Mouse (Mus musculus) midbrain, embryonic 13.5 days (tissue): ENCODE data around the gene Bcar1. TPM values are rescaled to one million over a fixed set of nuclear protein-coding genes. Genes with fewer than 3 reads are reported as not detected.

ENCODE experiments used
- ATAC-seq: fragments of 200-750 bp; cut with Nextera tagmentation; 2 replicates; pipeline ENCODE4 v1.8.0; 2017; ENCODE audit warnings: mild to moderate bottlenecking, moderate TSS enrichment, moderate library complexity
- H3K27ac ChIP-seq: fragments of 300-500 bp; sonication (generic); 2 replicates; pipeline ENCODE4 v1.5.1; 2015; ENCODE audit warnings: inconsistent platforms, mild to moderate bottlenecking, moderate library complexity
- H3K27me3 ChIP-seq: fragments of 300-500 bp; sonication (generic); 2 replicates; pipeline ENCODE4 v1.6.1; 2015; ENCODE audit warnings: mild to moderate bottlenecking, inconsistent platforms
- H3K36me3 ChIP-seq: fragments of 300-500 bp; sonication (generic); 2 replicates; pipeline ENCODE4 v1.6.1; 2015; ENCODE audit warnings: mild to moderate bottlenecking, inconsistent platforms
- H3K4me1 ChIP-seq: fragments of 300-500 bp; sonication (generic); replicated peaks from 2 replicates; pipeline ENCODE4 v1.6.1; 2015; ENCODE audit warnings: inconsistent platforms
- H3K4me2 ChIP-seq: fragments of 300-500 bp; sonication (generic); replicated peaks from 2 replicates; pipeline ENCODE4 v1.6.1; 2015; ENCODE audit warnings: moderate library complexity, mild to moderate bottlenecking, inconsistent platforms
- H3K4me3 ChIP-seq: fragments of 300-500 bp; sonication (generic); replicated peaks from 2 replicates; pipeline ENCODE4 v1.5.1; 2015; ENCODE audit warnings: mild to moderate bottlenecking, inconsistent platforms
- H3K9ac ChIP-seq: fragments of 300-500 bp; sonication (generic); replicated peaks from 2 replicates; pipeline ENCODE4 v1.6.1; 2015; ENCODE audit warnings: mild to moderate bottlenecking, inconsistent platforms
- H3K9me3 ChIP-seq: fragments of 300-500 bp; sonication (generic); 2 replicates; pipeline ENCODE4 v1.6.1; 2016; ENCODE audit warnings: mild to moderate bottlenecking, inconsistent platforms
- WGBS: fragments of 180-500 bp; shearing (Covaris S2); methylation state at CpG from one replicate; pipeline ENCODE4 v1.1.7; 2015; 5-methylcytosine and 5-hydroxymethylcytosine counted together
- polyA plus RNA-seq: library from polyadenylated mRNA; unstranded; fragments of >200 nt; fragmentation: Nextera tagmentation; extraction: Ambion mirVana; gene quantifications from 2 replicates; pipeline ENCODE4 v1.2.1, GENCODE M21; 2015

Bcar1 gene
- polyA plus RNA-seq, 1 experiment from 2014 or later = 55.0 TPM

- no peak overlapping the region for H3K27ac ChIP-seq
- H3K9me3 ChIP-seq = no peaks in the 10 kb centered on the region
- no peak overlapping the region for H3K4me3 ChIP-seq
- no peak overlapping the region for H3K9ac ChIP-seq
- no peak overlapping the region for H3K4me2 ChIP-seq
- H3K4me1 ChIP-seq = no peaks in the 10 kb centered on the region; the same call in 1 of the 2 replicates
- no peaks in the 10 kb centered on the region for H3K27me3 ChIP-seq
- ATAC-seq = no peak
- peaks cover 59% of the 10 kb centered on the region for H3K36me3 ChIP-seq
- WGBS = 100% methylated on average over 1 of the region's 1 CpGs
Measured at GRCm38 (mm10) chr8:111709223-111709622, 34.4 kb downstream of the Bcar1 start.

DNA sequence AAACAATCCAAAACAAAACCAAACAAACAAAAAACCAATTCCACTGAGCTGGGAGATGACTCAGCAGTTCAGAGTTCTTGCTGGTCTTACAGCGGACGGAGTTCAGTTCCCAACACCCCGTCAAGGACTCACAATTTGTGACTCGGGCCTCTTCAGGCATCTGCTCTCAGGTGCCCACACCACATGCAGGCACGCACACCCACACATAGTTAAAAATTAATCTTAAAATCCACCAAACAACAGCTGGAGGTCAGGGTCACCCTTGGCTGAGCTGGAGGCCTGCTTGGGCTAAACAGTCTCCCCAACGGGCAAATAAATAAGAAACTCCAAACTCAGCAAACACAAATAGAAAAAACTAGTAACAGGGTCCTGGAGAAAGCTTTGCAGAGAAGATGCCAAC is 35.3 kb downstream of the Bcar1 start:
- no peak for ATAC-seq
- Histone ChIP-seq H3K27me3 (no peaks in the 10 kb centered on the region), H3K36me3 (peaks cover 49% of the 10 kb centered on the region), H3K4me2 (no peak overlapping the region), H3K9ac (no peak overlapping the region), H3K4me3 (no peak overlapping the region), H3K27ac (no peak overlapping the region), H3K4me1 (no peaks in the 10 kb centered on the region; the same call in 1 of the 2 replicates), H3K9me3 (no peaks in the 10 kb centered on the region)
- WGBS = 95% methylated on average over 6 of the region's 6 CpGs

- H3K4me2 ChIP-seq = no peak overlapping the region
- H3K9me3 ChIP-seq = no peaks in the 10 kb centered on the region
- WGBS = 74% methylated on average over 5 of the region's 5 CpGs
- no peaks in the 10 kb centered on the region for H3K27me3 ChIP-seq
- H3K9ac ChIP-seq = no peak overlapping the region
- no peak overlapping the region; the same call in 1 of the 2 replicates for H3K27ac ChIP-seq
- no peak overlapping the region for H3K4me3 ChIP-seq
- ATAC-seq = no peak; the same call in 1 of the 2 replicates
- H3K36me3 ChIP-seq = peaks cover 23% of the 10 kb centered on the region
- H3K4me1 ChIP-seq = no peaks in the 10 kb centered on the region
Measured at GRCm38 (mm10) chr8:111705699-111706098, 37.9 kb downstream of the Bcar1 start.

DNA sequence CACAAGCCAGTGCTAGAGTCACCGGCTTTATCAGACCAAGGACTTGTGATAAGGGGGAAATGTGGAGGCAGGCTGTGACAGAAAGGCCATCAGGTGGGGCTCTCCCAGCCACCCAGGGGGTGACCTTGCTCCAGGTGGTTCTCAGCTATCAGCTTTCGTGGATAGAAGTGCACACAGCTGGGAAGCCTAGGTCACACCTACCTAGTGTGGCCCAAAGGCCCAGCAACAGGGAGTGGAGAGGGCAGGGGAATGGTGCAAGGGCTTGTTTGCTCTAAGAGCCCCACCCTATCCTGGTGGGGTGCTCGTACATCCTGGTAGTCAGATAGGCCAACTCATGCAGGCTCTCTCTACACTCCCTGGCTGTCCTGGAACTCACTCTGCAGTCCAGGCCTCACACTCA is 38.4 kb downstream of the Bcar1 start:
- 75% methylated on average over 3 of the region's 3 CpGs for WGBS
- Histone ChIP-seq H3K4me1 (no peaks in the 10 kb centered on the region), H3K27me3 (no peaks in the 10 kb centered on the region), H3K9me3 (no peaks in the 10 kb centered on the region), H3K36me3 (peaks cover 19% of the 10 kb centered on the region), H3K27ac (no peak overlapping the region), H3K9ac (no peak overlapping the region), H3K4me2 (no peak overlapping the region), H3K4me3 (no peak overlapping the region)
- ATAC-seq = no peak

- 94% methylated on average over 12 of the region's 12 CpGs for WGBS
- Histone ChIP-seq H3K27ac (no peak overlapping the region), H3K9me3 (no peaks in the 10 kb centered on the region), H3K27me3 (no peaks in the 10 kb centered on the region), H3K4me3 (no peak overlapping the region), H3K9ac (no peak overlapping the region), H3K4me2 (no peak overlapping the region), H3K4me1 (no peaks in the 10 kb centered on the region), H3K36me3 (peaks cover 12% of the 10 kb centered on the region)
- ATAC-seq = no peak
Measured at GRCm38 (mm10) chr8:111704585-111704984, 39.0 kb downstream of the Bcar1 start.

GRCm38 (mm10) chr8:111701380-111701779 is 42.2 kb downstream of the Bcar1 start:
- Histone ChIP-seq H3K36me3 (no peaks in the 10 kb centered on the region), H3K4me2 (no peak overlapping the region), H3K27me3 (no peaks in the 10 kb centered on the region), H3K4me3 (no peak overlapping the region), H3K9me3 (no peaks in the 10 kb centered on the region), H3K9ac (no peak overlapping the region), H3K4me1 (no peaks in the 10 kb centered on the region), H3K27ac (no peak overlapping the region)
- 83% methylated on average over 9 of the region's 9 CpGs for WGBS
- no peak for ATAC-seq

GRCm38 (mm10) chr8:111700740-111701139 is 42.9 kb downstream of the Bcar1 start:
- no peaks in the 10 kb centered on the region for H3K36me3 ChIP-seq
- H3K4me3 ChIP-seq = no peak overlapping the region
- H3K9me3 ChIP-seq = no peaks in the 10 kb centered on the region
- H3K27ac ChIP-seq = no peak overlapping the region
- no peak overlapping the region for H3K9ac ChIP-seq
- H3K4me1 ChIP-seq = no peaks in the 10 kb centered on the region
- 92% methylated on average over 5 of the region's 5 CpGs for WGBS
- no peak overlapping the region for H3K4me2 ChIP-seq
- no peaks in the 10 kb centered on the region for H3K27me3 ChIP-seq
- ATAC-seq = no peak

- H3K4me1 ChIP-seq = no peaks in the 10 kb centered on the region
- H3K4me3 ChIP-seq = no peak overlapping the region
- no peaks in the 10 kb centered on the region for H3K27me3 ChIP-seq
- WGBS = 78% methylated on average over 3 of the region's 3 CpGs
- H3K9me3 ChIP-seq = no peaks in the 10 kb centered on the region
- no peak overlapping the region for H3K27ac ChIP-seq
- no peak overlapping the region for H3K4me2 ChIP-seq
- no peak overlapping the region for H3K9ac ChIP-seq
- no peaks in the 10 kb centered on the region for H3K36me3 ChIP-seq
- no peak for ATAC-seq
Measured at GRCm38 (mm10) chr8:111700201-111700600, 43.4 kb downstream of the Bcar1 start.

DNA sequence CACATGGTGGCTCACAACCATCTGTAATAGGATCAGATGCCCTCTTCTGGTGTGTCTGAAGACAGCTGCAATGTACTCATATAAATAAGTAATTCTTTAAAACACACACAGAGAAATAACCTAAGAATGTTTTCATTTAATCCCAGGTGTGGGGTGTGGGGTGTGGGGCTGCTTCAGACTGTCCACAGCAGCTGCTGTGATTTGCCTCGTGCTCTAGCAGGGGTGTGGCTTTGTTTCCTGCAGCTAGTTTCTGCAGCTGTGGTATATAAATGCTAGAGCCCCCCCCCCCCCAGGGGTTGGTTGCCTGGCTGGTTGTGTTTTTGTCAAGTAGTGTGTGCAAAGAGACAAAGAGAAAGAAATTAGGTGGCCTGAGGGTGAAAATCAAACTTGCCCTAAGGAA is 44.6 kb downstream of the Bcar1 start:
- Histone ChIP-seq H3K36me3 (no peaks in the 10 kb centered on the region), H3K9ac (no peak overlapping the region), H3K4me1 (no peaks in the 10 kb centered on the region), H3K27me3 (no peaks in the 10 kb centered on the region), H3K4me3 (no peak overlapping the region), H3K9me3 (no peaks in the 10 kb centered on the region), H3K27ac (no peak overlapping the region), H3K4me2 (no peak overlapping the region)
- 41% methylated on average over 1 of the region's 1 CpGs for WGBS
- ATAC-seq = no peak

DNA sequence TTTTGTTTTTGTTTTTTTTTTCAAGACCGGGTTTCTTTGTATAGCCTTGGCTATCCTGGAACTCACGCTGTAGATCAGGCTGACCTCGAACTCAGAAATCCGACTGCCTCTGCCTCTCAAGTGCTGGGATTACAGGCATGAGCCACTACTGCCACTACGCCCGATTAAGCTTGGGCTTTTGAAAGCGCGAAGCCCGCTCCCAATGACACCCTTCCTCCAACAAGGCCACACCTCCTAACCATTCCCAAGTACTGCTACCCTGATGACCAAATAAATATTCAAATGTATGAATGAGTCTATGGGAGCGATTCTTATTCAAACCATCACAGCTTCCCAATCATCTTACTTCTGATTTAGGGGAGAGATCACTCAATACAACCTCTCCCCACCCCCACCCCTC is 46.0 kb downstream of the Bcar1 start:
- no peak for ATAC-seq
- Histone ChIP-seq H3K9ac (no peak overlapping the region), H3K4me2 (no peak overlapping the region), H3K27ac (no peak overlapping the region), H3K36me3 (no peaks in the 10 kb centered on the region), H3K27me3 (no peaks in the 10 kb centered on the region), H3K4me1 (0 out of 2 replicates have a peak, but pooled peaks cover 4% of the 10 kb centered on the region), H3K4me3 (no peak overlapping the region), H3K9me3 (no peaks in the 10 kb centered on the region)
- WGBS = 85% methylated on average over 10 of the region's 10 CpGs

GRCm38 (mm10) chr8:111695441-111695840 is 48.2 kb downstream of the Bcar1 start:
- no peak for ATAC-seq
- H3K36me3 ChIP-seq = no peaks in the 10 kb centered on the region
- 0 out of 2 replicates have a peak, but pooled peaks cover 4% of the 10 kb centered on the region for H3K4me1 ChIP-seq
- no peak overlapping the region for H3K9ac ChIP-seq
- no peaks in the 10 kb centered on the region for H3K9me3 ChIP-seq
- H3K4me2 ChIP-seq = no peak overlapping the region
- no peaks in the 10 kb centered on the region for H3K27me3 ChIP-seq
- no peak overlapping the region for H3K27ac ChIP-seq
- WGBS = 83% methylated on average over 7 of the region's 7 CpGs
- no peak overlapping the region for H3K4me3 ChIP-seq

DNA sequence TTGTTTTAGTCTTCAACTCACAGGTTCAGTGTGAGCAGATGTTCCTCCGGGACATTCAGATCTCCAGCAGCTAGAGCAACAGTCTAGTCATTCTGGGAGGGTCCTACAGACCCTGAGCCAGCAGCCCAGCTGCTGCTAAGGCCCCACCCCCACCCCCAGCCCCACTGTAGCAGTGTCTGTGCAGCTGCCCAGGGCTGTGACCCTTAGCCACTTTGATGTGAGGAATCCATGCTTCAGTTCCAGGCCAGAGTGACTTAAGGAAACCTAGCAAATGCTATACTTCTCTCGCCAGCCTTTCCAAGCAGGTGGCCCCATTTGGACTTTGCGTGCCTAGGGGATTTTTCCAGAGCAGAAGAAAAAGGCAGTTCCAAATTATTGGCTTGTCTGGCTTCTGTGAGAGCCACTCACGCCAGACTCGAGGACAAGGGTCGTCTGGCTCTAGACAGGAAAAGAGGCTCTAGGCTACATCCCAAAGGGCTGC is 50.3 kb downstream of the Bcar1 start:
- no peak for ATAC-seq
- H3K27me3 ChIP-seq = no peaks in the 10 kb centered on the region
- H3K9ac ChIP-seq = no peak overlapping the region
- 0 out of 2 replicates have a peak, but pooled peaks cover 4% of the 10 kb centered on the region for H3K4me1 ChIP-seq
- H3K4me2 ChIP-seq = no peak overlapping the region
- H3K4me3 ChIP-seq = no peak overlapping the region
- H3K9me3 ChIP-seq = no peaks in the 10 kb centered on the region
- H3K27ac ChIP-seq = no peak overlapping the region
- no peaks in the 10 kb centered on the region for H3K36me3 ChIP-seq
- 71% methylated on average over 6 of the region's 6 CpGs for WGBS

- Histone ChIP-seq H3K4me2 (no peak within 1 kb of the TSS), H3K27ac (no peak within 1 kb of the TSS), H3K36me3 (no peaks in the 10 kb centered on the region), H3K4me1 (0 out of 2 replicates have a peak, but pooled peaks cover 4% of the 10 kb centered on the region), H3K4me3 (no peak within 1 kb of the TSS), H3K9ac (no peak within 1 kb of the TSS), H3K9me3 (no peaks in the 10 kb centered on the region), H3K27me3 (no peaks in the 10 kb centered on the region)
- ATAC-seq = no peak
- WGBS = 85% methylated on average over 2 of the region's 2 CpGs
Measured at GRCm38 (mm10) chr8:111690960-111691445, 52.6 kb downstream of the Bcar1 start, which contains the start of gene Ctrb1. Gene Ctrb1, minus strand, starts transcription at chr8:111691010.
